Mouse (Mus musculus) liver, adult 2 months (tissue): ENCODE data around the gene Srp14. TPM values are rescaled to one million over a fixed set of nuclear protein-coding genes. Genes with fewer than 3 reads are reported as not detected.

Experiments
- DNase-seq: peaks from one replicate; pipeline ENCODE4 v3.0.0-alpha.2; 2011; ENCODE audit warnings: low read depth, low spot score; ENCODE audit errors: extremely low read depth
- H3K27ac ChIP-seq: fragments of 200-500 bp; replicated peaks from 2 replicates; pipeline ENCODE4 v1.5.1; 2012; ENCODE audit warnings: low read depth, mild to moderate bottlenecking, control low read depth, inconsistent platforms, low read length; ENCODE audit not compliant: insufficient read depth
- H3K27me3 ChIP-seq: fragments of 200-500 bp; 2 replicates; pipeline ENCODE4 v1.6.1; 2012; ENCODE audit warnings: mild to moderate bottlenecking, moderate library complexity, low read length, inconsistent platforms; ENCODE audit not compliant: control insufficient read depth, insufficient read depth
- H3K36me3 ChIP-seq: fragments of 200-500 bp; 2 replicates; pipeline ENCODE4 v1.6.1; 2012; ENCODE audit warnings: low read length, inconsistent platforms; ENCODE audit not compliant: control insufficient read depth, insufficient read depth
- H3K4me1 ChIP-seq: fragments of 200-500 bp; 2 replicates; pipeline ENCODE4 v1.6.1; 2011; ENCODE audit warnings: low read length; ENCODE audit not compliant: control insufficient read depth, insufficient read depth
- H3K4me3 ChIP-seq: fragments of 200-500 bp; 2 replicates; pipeline ENCODE4 v1.5.1; 2011; ENCODE audit warnings: low read depth, mild to moderate bottlenecking, control low read depth, low read length, moderate library complexity; ENCODE audit not compliant: insufficient read depth
- H3K79me2 ChIP-seq: fragments of 200-500 bp; 2 replicates; pipeline ENCODE4 v1.6.1; 2012; ENCODE audit warnings: inconsistent platforms, mild to moderate bottlenecking, low read length, moderate library complexity; ENCODE audit not compliant: control insufficient read depth, insufficient read depth
- H3K9ac ChIP-seq: fragments of 200-500 bp; 2 replicates; pipeline ENCODE4 v1.6.1; 2012; ENCODE audit warnings: low read depth, mild to moderate bottlenecking, control low read depth, inconsistent platforms, low read length
- CTCF ChIP-seq: fragments of 200-500 bp; IDR thresholded peaks from 2 replicates; pipeline ENCODE4 v1.5.1; 2011; ENCODE audit warnings: low read depth, low read length, control low read depth
- POLR2A ChIP-seq: fragments of 200-500 bp; IDR thresholded peaks from 2 replicates; pipeline ENCODE4 v1.6.1; 2011; ENCODE audit warnings: low read length, control low read depth; ENCODE audit not compliant: insufficient read depth; ENCODE audit errors: extremely low read depth
- WGBS: fragments of 180-500 bp; shearing (Covaris S2); methylation state at CpG from one replicate; pipeline ENCODE4 v1.1.7; 2018; 5-methylcytosine and 5-hydroxymethylcytosine counted together
- polyA plus RNA-seq: library from polyadenylated mRNA; depleted of rRNA; stranded (reverse); fragments of >200 nt; gene quantifications from 2 replicates; pipeline ENCODE4 v1.2.3, GENCODE M21; 2012
- total RNA-seq: library from RNA; depleted of rRNA; stranded (reverse); fragments of >200 nt; gene quantifications from 2 replicates; pipeline ENCODE4 v1.2.3, GENCODE M21; 2014

Srp14 gene
- total and polyA plus RNA-seq, 2 experiments: 37.3 to 72.8 TPM

GRCm38 (mm10) chr2:118520042-118520933, 40.8 kb upstream of the Srp14 start:
- 33% methylated on average over 9 of the region's 9 CpGs for WGBS
- Histone ChIP-seq H3K36me3 (no peaks in the 10 kb centered on the region), H3K79me2 (no peaks in the 10 kb centered on the region), H3K4me1 (peaks cover 16% of the 10 kb centered on the region), H3K4me3 (no peak overlapping the region), H3K27ac (peak overlapping the region; percentile 9; the same call in 1 of the 2 replicates), H3K9ac (no peak overlapping the region), H3K27me3 (no peaks in the 10 kb centered on the region)
- TF ChIP-seq POLR2A (no peak), CTCF (no peak)
- DNase-seq: peak; percentile 91

DNA sequence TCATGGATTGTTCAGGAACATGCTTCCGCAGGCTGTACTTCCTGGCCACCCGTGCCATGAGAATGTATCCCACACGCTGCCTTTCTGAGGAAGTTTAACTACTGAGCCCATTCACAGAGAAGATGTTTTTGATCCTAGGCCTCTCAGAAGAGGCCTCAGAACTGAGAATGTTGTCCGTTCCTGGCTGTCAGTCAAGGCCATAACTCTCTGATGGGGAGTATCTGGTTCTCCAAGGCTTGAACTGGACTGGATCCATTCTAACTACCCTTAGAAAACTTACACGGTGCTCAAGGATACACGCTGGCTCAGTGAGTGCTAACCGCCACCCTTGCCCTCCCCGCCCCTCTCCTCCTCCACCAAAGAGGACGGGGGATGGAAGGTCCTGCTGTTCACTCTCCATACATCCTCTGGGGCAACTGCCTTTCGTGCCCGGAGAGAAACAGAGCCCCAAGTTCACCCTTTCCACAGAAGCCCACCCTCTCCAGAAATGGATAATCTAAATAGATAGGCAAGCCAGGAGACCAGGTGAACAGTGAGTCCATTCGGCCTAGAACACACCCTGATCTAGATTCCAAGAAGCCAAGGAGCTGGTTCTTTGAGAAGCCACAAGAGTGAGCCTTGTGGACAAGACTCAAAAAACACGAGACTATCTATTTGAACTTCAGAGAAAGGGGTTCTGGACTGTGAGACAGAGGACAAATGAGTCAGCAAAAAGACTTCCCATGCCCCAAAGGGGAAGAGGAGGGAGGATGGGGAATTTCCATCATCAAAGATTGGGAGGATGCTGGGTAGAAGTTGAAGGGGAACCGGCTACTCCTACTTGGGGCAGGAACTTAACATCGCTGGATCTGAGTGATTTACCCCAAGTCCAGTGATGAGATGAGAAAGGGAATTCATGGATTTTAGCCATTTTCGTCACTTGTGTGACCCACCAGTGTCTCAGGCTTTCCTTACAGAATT, 33.2 kb upstream of the Srp14 start:
- Histone ChIP-seq H3K79me2 (no peaks in the 10 kb centered on the region), H3K4me3 (no peak overlapping the region), H3K36me3 (no peaks in the 10 kb centered on the region), H3K9ac (no peak overlapping the region), H3K27ac (peak overlapping the region; percentile 36; the same call in 1 of the 2 replicates), H3K27me3 (no peaks in the 10 kb centered on the region), H3K4me1 (peaks cover 12% of the 10 kb centered on the region)
- peak; percentile 52 for DNase-seq
- 83% methylated on average over 16 of the region's 16 CpGs for WGBS
- TF ChIP-seq CTCF (no peak), POLR2A (no peak)

- Histone ChIP-seq H3K4me1 (peaks cover 12% of the 10 kb centered on the region), H3K36me3 (no peaks in the 10 kb centered on the region), H3K27me3 (no peaks in the 10 kb centered on the region), H3K27ac (peak overlapping the region; percentile 36; the same call in 1 of the 2 replicates), H3K79me2 (no peaks in the 10 kb centered on the region), H3K4me3 (no peak overlapping the region), H3K9ac (no peak overlapping the region)
- DNase-seq: no peak
- WGBS: 71% methylated on average over 11 of the region's 11 CpGs
- TF ChIP-seq CTCF (no peak), POLR2A (no peak)
Measured at GRCm38 (mm10) chr2:118511779-118512417, 32.4 kb upstream of the Srp14 start.

DNA sequence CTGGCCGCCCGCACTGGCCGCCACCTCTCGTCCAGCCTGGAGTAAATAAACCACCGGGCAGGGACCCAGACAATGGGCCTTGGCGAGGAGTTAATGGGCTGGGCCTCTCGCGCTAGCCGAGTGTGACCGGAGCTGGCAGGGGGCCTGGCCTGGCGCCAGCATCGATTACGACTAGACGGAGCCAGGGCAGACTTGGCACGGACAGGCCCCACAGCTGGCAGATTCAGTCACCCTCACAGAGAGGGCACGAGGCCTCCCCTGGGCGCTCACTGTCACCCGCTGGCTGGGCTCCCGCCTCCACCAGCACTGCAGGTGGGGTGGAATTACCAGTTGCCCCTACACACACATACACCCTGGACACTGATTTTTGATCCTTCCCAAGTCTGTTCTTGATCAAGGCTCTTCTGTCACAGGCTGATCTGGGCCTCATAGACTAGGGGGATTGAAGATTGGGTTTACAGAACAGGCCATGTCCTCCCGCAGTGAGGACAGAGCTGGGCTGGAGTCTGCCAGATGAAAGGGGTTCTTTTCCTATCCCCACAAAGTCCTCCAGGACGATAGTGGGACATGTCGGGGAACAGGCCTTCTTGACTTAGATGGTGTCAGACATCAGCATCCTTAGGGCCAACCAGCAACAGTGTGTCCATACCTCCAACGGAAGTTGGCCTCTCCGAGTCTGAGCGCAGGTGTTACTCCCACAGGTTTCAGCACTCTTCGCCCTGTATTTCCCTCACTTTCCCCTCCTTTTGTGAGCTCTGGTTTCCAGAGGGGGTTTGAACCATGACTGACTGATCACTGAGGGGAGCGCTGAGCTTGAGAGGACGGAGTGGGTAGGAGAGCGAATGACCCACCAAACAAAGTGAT, 31.2 kb upstream of the Srp14 start:
- H3K9ac ChIP-seq: no peak overlapping the region
- peak; percentile 95 for DNase-seq
- TF ChIP-seq POLR2A (no peak), CTCF (no peak)
- H3K79me2 ChIP-seq: no peaks in the 10 kb centered on the region
- H3K36me3 ChIP-seq: no peaks in the 10 kb centered on the region
- H3K27ac ChIP-seq: no peak overlapping the region
- peaks cover 12% of the 10 kb centered on the region for H3K4me1 ChIP-seq
- 47% methylated on average over 29 of the region's 29 CpGs for WGBS
- no peaks in the 10 kb centered on the region for H3K27me3 ChIP-seq
- H3K4me3 ChIP-seq: no peak overlapping the region

DNA sequence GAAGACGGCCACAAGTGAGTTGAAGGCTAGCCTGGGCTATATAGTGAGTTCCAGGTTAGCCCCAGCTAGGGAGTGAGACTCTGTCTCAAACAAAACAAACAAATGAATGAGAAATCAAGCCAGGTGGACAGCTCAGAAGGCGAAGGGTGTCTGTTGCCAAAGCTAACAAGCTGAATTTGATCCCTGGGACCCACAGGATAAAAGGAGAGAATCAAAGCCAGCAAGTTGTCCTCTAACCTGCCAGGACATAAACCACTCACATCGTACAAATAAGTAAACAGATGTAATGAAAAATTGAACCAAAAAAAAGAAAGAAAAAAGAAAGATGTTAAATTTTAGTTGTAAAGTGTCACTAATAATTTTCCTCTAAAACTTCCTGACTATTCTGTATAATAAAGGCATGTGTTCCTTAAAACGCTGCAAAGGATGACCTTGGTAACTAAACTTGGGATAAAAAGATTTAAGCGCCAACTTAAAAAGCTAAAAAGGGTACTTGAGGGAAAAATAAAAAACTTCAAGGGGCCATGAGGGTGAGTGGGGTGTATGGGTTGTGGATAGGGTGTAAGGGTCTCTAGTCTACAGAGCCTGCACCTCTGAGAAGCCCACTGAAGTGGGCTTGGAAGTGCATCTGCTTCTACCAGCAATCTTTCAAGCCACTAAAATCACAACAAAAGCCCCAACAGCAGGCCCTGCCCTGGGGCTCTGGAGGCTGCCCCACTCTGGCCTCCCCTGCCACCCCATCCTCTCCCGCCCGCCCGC, 30.4 kb upstream of the Srp14 start:
- H3K27me3 ChIP-seq: no peaks in the 10 kb centered on the region
- peak overlapping the region; percentile 87 for H3K27ac ChIP-seq
- H3K9ac ChIP-seq: no peak overlapping the region
- TF ChIP-seq POLR2A: no peak
- no peak for TF ChIP-seq CTCF
- H3K4me3 ChIP-seq: no peak overlapping the region
- peak; percentile 98 for DNase-seq
- H3K4me1 ChIP-seq: peaks cover 12% of the 10 kb centered on the region
- WGBS: 33% methylated on average over 8 of the region's 8 CpGs
- H3K36me3 ChIP-seq: no peaks in the 10 kb centered on the region
- H3K79me2 ChIP-seq: no peaks in the 10 kb centered on the region
